Mouse (Mus musculus) C2C12 (cell line): ENCODE data around the gene Lactbl1. TPM values are rescaled to one million over a fixed set of nuclear protein-coding genes. Genes with fewer than 3 reads are reported as not detected.

Experiments used
- H3K27me3 ChIP-seq: one replicate; pipeline ENCODE4 v1.6.1; 2011; ENCODE audit not compliant: control insufficient read depth, insufficient read depth, insufficient read length
- H3K36me3 ChIP-seq: one replicate; pipeline ENCODE4 v1.6.1; 2011; ENCODE audit not compliant: control insufficient read depth, insufficient read depth
- H3K4me3 ChIP-seq: one replicate; pipeline ENCODE4 v1.5.1; 2011; ENCODE audit warnings: mild to moderate bottlenecking, control low read depth; ENCODE audit not compliant: poor library complexity, insufficient read depth, severe bottlenecking
- H3K79me2 ChIP-seq: one replicate; pipeline ENCODE4 v1.6.1; 2011; ENCODE audit not compliant: control insufficient read depth, insufficient read depth
- H3K79me3 ChIP-seq: one replicate; pipeline ENCODE4 v1.6.1; 2011; ENCODE audit warnings: low read depth, control low read depth
- H3ac ChIP-seq: one replicate; pipeline ENCODE3; 2011; ENCODE audit warnings: low read depth; ENCODE audit not compliant: control insufficient read depth, insufficient read length
- CEBPB ChIP-seq: IDR thresholded peaks from one replicate; pipeline ENCODE4 v1.6.1; 2011; ENCODE audit warnings: low read depth, mild to moderate bottlenecking, control low read depth, moderate library complexity
- CTCF ChIP-seq: IDR thresholded peaks from one replicate; pipeline ENCODE4 v1.5.1; 2011; ENCODE audit not compliant: control insufficient read depth, insufficient read depth, insufficient read length
- FOSL1 ChIP-seq: IDR thresholded peaks from one replicate; pipeline ENCODE4 v1.8.0; 2011; ENCODE audit warnings: mild to moderate bottlenecking, low read length; ENCODE audit not compliant: poor library complexity, insufficient read depth, severe bottlenecking
- MAX ChIP-seq: IDR thresholded peaks from one replicate; pipeline ENCODE4 v1.6.1; 2011; ENCODE audit warnings: mild to moderate bottlenecking, control low read depth
- MYOD1 ChIP-seq: IDR thresholded peaks from one replicate; pipeline ENCODE4 v1.6.1; 2011; ENCODE audit warnings: low read depth; ENCODE audit not compliant: control insufficient read depth, insufficient read length
- MYOG ChIP-seq: IDR thresholded peaks from one replicate; pipeline ENCODE4 v1.6.1; 2011; ENCODE audit not compliant: control insufficient read depth, insufficient read length; ENCODE audit errors: extremely low read depth
- USF1 ChIP-seq: IDR thresholded peaks from one replicate; pipeline ENCODE4 v1.6.1; 2011; ENCODE audit warnings: low read depth, mild to moderate bottlenecking, control low read depth, moderate library complexity
- polyA plus RNA-seq: library from polyadenylated mRNA; unstranded; fragments of >200 nt; fragmentation: generic; extraction: Trizol; gene quantifications from one replicate; pipeline ENCODE4 v1.2.1, GENCODE M21; 2012; ENCODE audit warnings: missing spikeins

The Lactbl1 gene
- polyA plus RNA-seq, 1 experiment, result not detected

GRCm38 (mm10) chr4:136602568-136602967 is 19.9 kb upstream of the Lactbl1 start, which contains the start of gene Kdm1a:
Kdm1a (minus strand) TSS chr4:136602723.
- peak; percentile 80 for TF ChIP-seq CTCF
- peak; percentile 70 for TF ChIP-seq MAX
- no peak for TF ChIP-seq MYOG
- no peak for TF ChIP-seq FOSL1
- Histone ChIP-seq H3K27me3 (no peaks in the 10 kb centered on the region), H3K79me3 (peaks cover 40% of the 10 kb centered on the region), H3K4me3 (peak within 1 kb of the TSS; percentile 74), H3K79me2 (peaks cover 47% of the 10 kb centered on the region), H3ac (peak within 1 kb of the TSS; percentile 89), H3K36me3 (no peaks in the 10 kb centered on the region)

GRCm38 (mm10) chr4:136605756-136606485 is 16.5 kb upstream of the Lactbl1 start:
- peaks cover 12% of the 10 kb centered on the region for H3K79me3 ChIP-seq

GRCm38 (mm10) chr4:136610387-136610856 is 12.0 kb upstream of the Lactbl1 start, which contains the start of gene Tex46:
Tex46 (plus strand) TSS chr4:136610437.
- no peaks in the 10 kb centered on the region for H3K79me3 ChIP-seq
- H3K79me2 ChIP-seq, result no peaks in the 10 kb centered on the region
- TF ChIP-seq USF1, result no peak
- no peak for TF ChIP-seq CEBPB
- TF ChIP-seq CTCF, result no peak
- no peak for TF ChIP-seq MYOD1
- no peak for TF ChIP-seq MAX
- TF ChIP-seq MYOG, result no peak
- TF ChIP-seq FOSL1, result no peak
- no peaks in the 10 kb centered on the region for H3K27me3 ChIP-seq
- H3K4me3 ChIP-seq, result no peak within 1 kb of the TSS
- H3K36me3 ChIP-seq, result no peaks in the 10 kb centered on the region
- H3ac ChIP-seq, result no peak within 1 kb of the TSS

More at GRCm38 (mm10) chr4:136605756-136606485, 16.5 kb upstream of the Lactbl1 start:
- no peaks in the 10 kb centered on the region for H3K36me3 ChIP-seq
- H3ac ChIP-seq, result no peak overlapping the region
- TF ChIP-seq MAX, result no peak
- TF ChIP-seq MYOD1, result no peak
- no peak for TF ChIP-seq USF1
- no peak for TF ChIP-seq CEBPB
- TF ChIP-seq MYOG, result no peak
- no peak for TF ChIP-seq CTCF
- TF ChIP-seq FOSL1, result no peak
- H3K79me2 ChIP-seq, result peaks cover 15% of the 10 kb centered on the region
- H3K27me3 ChIP-seq, result no peaks in the 10 kb centered on the region
- H3K4me3 ChIP-seq, result no peak overlapping the region

GRCm38 (mm10) chr4:136613657-136614056 is 8.8 kb upstream of the Lactbl1 start:
- H3ac ChIP-seq, result no peak overlapping the region
- H3K4me3 ChIP-seq, result no peak overlapping the region
- H3K27me3 ChIP-seq, result no peaks in the 10 kb centered on the region
- no peaks in the 10 kb centered on the region for H3K79me2 ChIP-seq
- no peaks in the 10 kb centered on the region for H3K79me3 ChIP-seq
- no peak for TF ChIP-seq CEBPB
- TF ChIP-seq MYOG, result no peak
- TF ChIP-seq FOSL1, result no peak
- no peak for TF ChIP-seq MAX
- TF ChIP-seq USF1, result no peak
- TF ChIP-seq CTCF, result no peak
- no peak for TF ChIP-seq MYOD1
- H3K36me3 ChIP-seq, result no peaks in the 10 kb centered on the region

- Histone ChIP-seq H3K27me3 (peaks cover 7% of the 10 kb centered on the region), H3K4me3 (no peak overlapping the region), H3K79me2 (no peaks in the 10 kb centered on the region), H3K79me3 (no peaks in the 10 kb centered on the region), H3K36me3 (no peaks in the 10 kb centered on the region), H3ac (no peak overlapping the region)
- no peak for TF ChIP-seq MYOD1
- TF ChIP-seq CTCF, result peak; percentile 28
- no peak for TF ChIP-seq FOSL1
Measured at GRCm38 (mm10) chr4:136621336-136621735, 1.1 kb upstream of the Lactbl1 start.
